Mouse (Mus musculus): ENCODE results near the gene Pnkp.
"Not testable (repeated sequence)": the region's sequence is repeated elsewhere in the genome, so short reads cannot be mapped to it uniquely, and the experiment has no call there.

Pnkp gene

GRCm38 (mm10) chr7:44870614-44871013, 13.7 kb downstream of the Pnkp start:
- no peak for DNase-seq

- no peak for DNase-seq
These were observed 14.2 kb downstream of the Pnkp start for GRCm38 (mm10) chr7:44871181-44871580.

- DNase-seq: not testable (repeated sequence)
These were observed 14.8 kb downstream of the Pnkp start for GRCm38 (mm10) chr7:44871774-44872173.

- no peak for DNase-seq
These were observed 20.9 kb downstream of the Pnkp start for GRCm38 (mm10) chr7:44877833-44878232.

GRCm38 (mm10) chr7:44883036-44883435, 26.1 kb downstream of the Pnkp start:
- DNase-seq: no peak

GRCm38 (mm10) chr7:44884637-44885036, 27.7 kb downstream of the Pnkp start:
- no peak for DNase-seq

- DNase-seq: no peak
These were observed 30.0 kb downstream of the Pnkp start for GRCm38 (mm10) chr7:44886964-44887363.

GRCm38 (mm10) chr7:44888256-44889105, 31.5 kb downstream of the Pnkp start:
- no peak for DNase-seq

GRCm38 (mm10) chr7:44890180-44890579, 33.2 kb downstream of the Pnkp start:
- no peak for DNase-seq

- DNase-seq: peak in 1 of 2 experiments; percentile 35
These were observed 33.8 kb downstream of the Pnkp start for GRCm38 (mm10) chr7:44890737-44891136.

GRCm38 (mm10) chr7:44891611-44892010, 34.7 kb downstream of the Pnkp start:
- DNase-seq: no peak

- DNase-seq: peak; percentile 89 to 90
These were observed 35.5 kb downstream of the Pnkp start, which contains the start of gene Med25 for GRCm38 (mm10) chr7:44892276-44892921. Med25 (minus strand) TSS chr7:44892712.

- no peak for DNase-seq
These were observed 36.3 kb downstream of the Pnkp start for GRCm38 (mm10) chr7:44893197-44893596.

GRCm38 (mm10) chr7:44894175-44894574, 37.2 kb downstream of the Pnkp start:
- no peak for DNase-seq

- no peak for DNase-seq
These were observed 38.3 kb downstream of the Pnkp start for GRCm38 (mm10) chr7:44895206-44895592.

GRCm38 (mm10) chr7:44895593-44896434, 38.9 kb downstream of the Pnkp start, which contains the start of gene Fuz:
Fuz (plus strand) TSS chr7:44896079.
- peak; percentile 90 for DNase-seq

- DNase-seq: no peak
These were observed 39.6 kb downstream of the Pnkp start for GRCm38 (mm10) chr7:44896499-44896898.

- DNase-seq: peak; percentile 27 to 53
These were observed 41.7 kb downstream of the Pnkp start for GRCm38 (mm10) chr7:44898607-44899006.

GRCm38 (mm10) chr7:44900632-44901031, 43.7 kb downstream of the Pnkp start:
- no peak for DNase-seq

GRCm38 (mm10) chr7:44901230-44901722, 44.3 kb downstream of the Pnkp start:
- no peak for DNase-seq

- DNase-seq: no peak
These were observed 48.5 kb downstream of the Pnkp start for GRCm38 (mm10) chr7:44905430-44905829.

- DNase-seq: peak; percentile 34 to 37
These were observed 52.0 kb downstream of the Pnkp start for GRCm38 (mm10) chr7:44908706-44909476.
